Mouse (Mus musculus): Measurements from ENCODE around the gene Hoxc5. TPM values are rescaled to one million over a fixed set of nuclear protein-coding genes. Genes with fewer than 3 reads are reported as not detected.

Hoxc5 gene
- 3.3 TPM for polyA plus RNA-seq (2014; fragmentation: Illumina TruSeq; extraction: RNeasy Lipid Tissue Mini Kit (QIAGEN cat#74804); ENCODE audit: low read depth, low replicate concordance)

GRCm38 (mm10) chr15:102967312-102967510 lies at the start of gene Hoxc5:
Hoxc5 (plus strand) TSS chr15:102967443.

GRCm38 (mm10) chr15:102921053-102922011 lies 45.9 kb upstream of the Hoxc5 start, which contains the start of gene Hoxc13:
Hoxc13 (plus strand) TSS chr15:102921103.

GRCm38 (mm10) chr15:102936279-102936972 lies 30.8 kb upstream of the Hoxc5 start, which contains the start of gene Hoxc12:
Hoxc12 (plus strand) TSS chr15:102936757.

GRCm38 (mm10) chr15:102954192-102955006 lies 12.8 kb upstream of the Hoxc5 start, which contains the start of gene Hoxc11:
Hoxc11 (plus strand) TSS chr15:102954427.

DNA sequence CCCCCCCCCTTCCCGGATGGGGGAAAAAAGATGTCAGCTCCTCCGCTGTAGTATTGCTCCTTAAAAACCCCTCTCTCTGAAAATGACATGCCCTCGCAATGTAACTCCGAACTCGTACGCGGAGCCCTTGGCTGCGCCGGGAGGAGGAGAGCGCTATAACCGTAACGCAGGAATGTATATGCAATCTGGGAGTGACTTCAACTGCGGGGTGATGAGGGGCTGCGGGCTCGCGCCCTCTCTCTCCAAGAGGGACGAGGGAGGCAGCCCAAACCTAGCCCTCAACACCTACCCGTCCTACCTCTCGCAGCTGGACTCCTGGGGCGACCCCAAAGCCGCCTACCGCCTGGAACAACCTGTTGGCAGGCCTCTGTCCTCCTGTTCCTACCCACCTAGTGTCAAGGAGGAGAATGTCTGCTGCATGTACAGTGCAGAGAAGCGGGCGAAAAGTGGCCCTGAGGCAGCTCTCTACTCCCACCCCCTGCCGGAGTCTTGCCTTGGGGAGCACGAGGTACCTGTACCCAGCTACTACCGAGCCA lies 399 bp upstream of the Hoxc5 start, which contains the start of gene Hoxc10:
TSS of gene Hoxc10 (plus strand) at position 21 of the 536 bp plus-strand sequence.

GRCm38 (mm10) chr15:102976171-102976570 lies 8.9 kb downstream of the Hoxc5 start, which contains the start of gene Hoxc9:
Hoxc9 (plus strand) TSS chr15:102976439.

DNA sequence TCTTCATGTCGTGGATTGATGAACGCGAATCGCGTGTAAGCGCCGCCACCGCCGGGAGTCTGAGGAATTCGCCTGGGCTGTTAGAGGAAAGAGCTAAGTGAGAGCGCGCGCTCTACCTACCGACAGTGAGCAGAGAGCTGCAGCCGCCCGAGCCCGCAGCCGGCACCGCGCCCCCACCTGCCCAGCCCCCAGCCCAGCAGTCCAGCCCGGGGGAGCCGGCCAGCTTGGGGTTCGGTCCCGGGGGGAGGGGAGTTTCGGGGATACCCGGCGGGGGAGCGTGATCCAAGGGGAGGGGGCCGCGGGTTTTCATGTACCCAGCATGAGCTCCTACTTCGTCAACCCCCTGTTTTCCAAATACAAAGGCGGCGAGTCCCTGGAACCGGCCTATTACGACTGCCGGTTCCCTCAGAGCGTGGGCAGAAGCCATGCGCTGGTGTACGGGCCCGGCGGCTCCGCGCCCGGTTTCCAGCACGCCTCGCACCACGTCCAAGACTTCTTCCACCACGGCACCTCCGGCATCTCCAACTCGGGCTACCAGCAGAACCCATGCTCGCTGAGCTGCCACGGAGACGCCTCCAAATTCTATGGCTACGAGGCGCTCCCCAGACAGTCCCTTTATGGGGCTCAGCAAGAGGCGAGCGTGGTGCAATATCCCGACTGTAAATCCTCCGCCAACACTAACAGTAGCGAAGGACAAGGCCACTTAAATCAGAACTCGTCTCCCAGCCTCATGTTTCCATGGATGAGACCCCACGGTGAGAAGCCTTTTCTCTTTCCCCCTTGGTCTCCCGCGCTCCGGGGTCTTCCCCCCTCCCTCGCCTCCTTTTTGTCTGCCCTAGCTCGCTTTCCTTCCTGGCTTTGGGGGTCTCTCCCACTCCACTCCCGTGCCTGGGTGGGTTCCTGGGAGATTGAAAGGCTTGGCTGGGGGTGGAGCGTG lies 23.5 kb downstream of the Hoxc5 start, which contains the start of gene Hoxc8:
TSS of gene Hoxc8 (plus strand) at position 147 of the 937 bp plus-strand sequence.

DNA sequence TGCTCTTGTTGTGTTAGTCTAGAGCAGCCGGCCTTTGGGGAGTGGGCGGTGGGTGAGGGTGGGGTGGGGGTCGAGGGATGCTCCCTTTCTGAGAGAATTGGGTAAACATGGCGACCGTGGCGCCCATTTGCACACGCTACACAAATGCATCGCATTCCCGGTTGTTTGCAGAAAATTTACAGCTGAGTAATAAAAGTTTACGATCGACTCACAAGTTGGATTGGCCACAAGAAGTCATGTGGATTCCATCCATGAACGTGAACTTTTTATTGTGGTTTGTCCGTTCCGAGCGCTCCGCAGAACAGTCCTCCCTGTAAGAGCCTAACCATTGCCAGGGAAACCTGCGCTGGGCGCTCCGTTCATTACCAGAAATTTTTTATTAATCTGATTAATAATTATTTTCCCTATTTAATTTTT lies 30.7 kb downstream of the Hoxc5 start, which contains the start of gene Hoxc6:
TSS of gene Hoxc6 (plus strand) at position 319 of the 417 bp plus-strand sequence.

GRCm38 (mm10) chr15:103018636-103019035 lies 51.4 kb downstream of the Hoxc5 start, which contains the start of gene Hoxc4:
Hoxc4 (plus strand) TSS chr15:103018934.

Other genes starting within 250 kb of the Hoxc5 start
- gene Calcoco1, start 245.3 kb upstream of the Hoxc5 start, polyA plus RNA-seq (2014; fragmentation: Illumina TruSeq; extraction: RNeasy Lipid Tissue Mini Kit (QIAGEN cat#74804); ENCODE audit: low read depth, low replicate concordance): 161 TPM
- gene Hoxc13, start 46.3 kb upstream of the Hoxc5 start, polyA plus RNA-seq (2014; fragmentation: Illumina TruSeq; extraction: RNeasy Lipid Tissue Mini Kit (QIAGEN cat#74804); ENCODE audit: low read depth, low replicate concordance): not detected
- gene Hoxc12, start 30.7 kb upstream of the Hoxc5 start, polyA plus RNA-seq (2014; fragmentation: Illumina TruSeq; extraction: RNeasy Lipid Tissue Mini Kit (QIAGEN cat#74804); ENCODE audit: low read depth, low replicate concordance): not detected
- not detected for gene Hoxc11, start 13.0 kb upstream of the Hoxc5 start, polyA plus RNA-seq (2014; fragmentation: Illumina TruSeq; extraction: RNeasy Lipid Tissue Mini Kit (QIAGEN cat#74804); ENCODE audit: low read depth, low replicate concordance)
- gene Hoxc10, start 647 bp upstream of the Hoxc5 start, polyA plus RNA-seq (2014; fragmentation: Illumina TruSeq; extraction: RNeasy Lipid Tissue Mini Kit (QIAGEN cat#74804); ENCODE audit: low read depth, low replicate concordance): 1.6 TPM
- 0.58 TPM for gene Hoxc9, start 9.0 kb downstream of the Hoxc5 start, polyA plus RNA-seq (2014; fragmentation: Illumina TruSeq; extraction: RNeasy Lipid Tissue Mini Kit (QIAGEN cat#74804); ENCODE audit: low read depth, low replicate concordance)
- gene Hoxc8, start 23.2 kb downstream of the Hoxc5 start, polyA plus RNA-seq (2014; fragmentation: Illumina TruSeq; extraction: RNeasy Lipid Tissue Mini Kit (QIAGEN cat#74804); ENCODE audit: low read depth, low replicate concordance): 65.7 TPM
- 48.2 TPM for gene Hoxc6, start 30.8 kb downstream of the Hoxc5 start, polyA plus RNA-seq (2014; fragmentation: Illumina TruSeq; extraction: RNeasy Lipid Tissue Mini Kit (QIAGEN cat#74804); ENCODE audit: low read depth, low replicate concordance)
- gene Hoxc4, start 51.5 kb downstream of the Hoxc5 start, polyA plus RNA-seq (2014; fragmentation: Illumina TruSeq; extraction: RNeasy Lipid Tissue Mini Kit (QIAGEN cat#74804); ENCODE audit: low read depth, low replicate concordance): 12.9 TPM
- 10.0 TPM for gene Smug1, start 199.6 kb downstream of the Hoxc5 start, polyA plus RNA-seq (2014; fragmentation: Illumina TruSeq; extraction: RNeasy Lipid Tissue Mini Kit (QIAGEN cat#74804); ENCODE audit: low read depth, low replicate concordance)

All from adrenal gland, adult 10 weeks (tissue).